Mouse (Mus musculus) myocyte (in vitro differentiated cells): Measurements from ENCODE around the gene Cacna1i.

Experiments
- CEBPB ChIP-seq: IDR thresholded peaks from 2 replicates; pipeline ENCODE4 v1.6.1; 2011; ENCODE audit warnings: mild to moderate bottlenecking, moderate library complexity; ENCODE audit not compliant: poor library complexity, insufficient read depth, severe bottlenecking
- E2F4 ChIP-seq: IDR thresholded peaks from one replicate; pipeline ENCODE4 v1.6.1; 2011; ENCODE audit warnings: mild to moderate bottlenecking, control low read depth, moderate library complexity; ENCODE audit not compliant: insufficient read depth
- MAX ChIP-seq: IDR thresholded peaks from one replicate; pipeline ENCODE4 v1.6.1; 2011; ENCODE audit warnings: low read depth, mild to moderate bottlenecking, control low read depth
- MYOD1 ChIP-seq, 3 experiments: IDR thresholded peaks; one replicate each; pipeline ENCODE4 v1.6.1; 2011; ENCODE audit warnings: control low read depth in 2 of 3, low read depth in 2 of 3, mild to moderate bottlenecking in 2 of 3, moderate library complexity in 1 of 3; ENCODE audit not compliant: insufficient read length in 2 of 3, control insufficient read depth in 1 of 3
- MYOG ChIP-seq, 3 experiments: IDR thresholded peaks; one replicate each; pipeline ENCODE4 v1.6.1; 2011; ENCODE audit warnings: control low read depth in 2 of 3, low read depth in 2 of 3, mild to moderate bottlenecking in 2 of 3; ENCODE audit not compliant: insufficient read length in 2 of 3, control insufficient read depth in 1 of 3, insufficient read depth in 1 of 3
- POLR2A ChIP-seq: IDR thresholded peaks from one replicate; pipeline ENCODE4 v1.6.1; 2011; ENCODE audit warnings: low read depth, mild to moderate bottlenecking, control low read depth, moderate library complexity; ENCODE audit not compliant: insufficient read length
- POLR2AphosphoS2 ChIP-seq: IDR thresholded peaks from one replicate; pipeline ENCODE4 v1.6.1; 2011; ENCODE audit warnings: low read depth, control low read depth; ENCODE audit not compliant: insufficient read length
- REST ChIP-seq: IDR thresholded peaks from one replicate; pipeline ENCODE4 v1.6.1; 2011; ENCODE audit warnings: mild to moderate bottlenecking, control low read depth, moderate library complexity; ENCODE audit not compliant: insufficient read depth, insufficient read length
- SRF ChIP-seq: IDR thresholded peaks from one replicate; pipeline ENCODE4 v1.6.1; 2011; ENCODE audit warnings: low read depth; ENCODE audit not compliant: control insufficient read depth, insufficient read length
- TCF12 ChIP-seq: IDR thresholded peaks from one replicate; pipeline ENCODE4 v1.6.1; 2011; ENCODE audit warnings: mild to moderate bottlenecking, control low read depth; ENCODE audit not compliant: poor library complexity, insufficient read depth, severe bottlenecking
- USF1 ChIP-seq: IDR thresholded peaks from one replicate; pipeline ENCODE4 v1.6.1; 2011; ENCODE audit warnings: low read depth, mild to moderate bottlenecking, control low read depth, moderate library complexity

DNA sequence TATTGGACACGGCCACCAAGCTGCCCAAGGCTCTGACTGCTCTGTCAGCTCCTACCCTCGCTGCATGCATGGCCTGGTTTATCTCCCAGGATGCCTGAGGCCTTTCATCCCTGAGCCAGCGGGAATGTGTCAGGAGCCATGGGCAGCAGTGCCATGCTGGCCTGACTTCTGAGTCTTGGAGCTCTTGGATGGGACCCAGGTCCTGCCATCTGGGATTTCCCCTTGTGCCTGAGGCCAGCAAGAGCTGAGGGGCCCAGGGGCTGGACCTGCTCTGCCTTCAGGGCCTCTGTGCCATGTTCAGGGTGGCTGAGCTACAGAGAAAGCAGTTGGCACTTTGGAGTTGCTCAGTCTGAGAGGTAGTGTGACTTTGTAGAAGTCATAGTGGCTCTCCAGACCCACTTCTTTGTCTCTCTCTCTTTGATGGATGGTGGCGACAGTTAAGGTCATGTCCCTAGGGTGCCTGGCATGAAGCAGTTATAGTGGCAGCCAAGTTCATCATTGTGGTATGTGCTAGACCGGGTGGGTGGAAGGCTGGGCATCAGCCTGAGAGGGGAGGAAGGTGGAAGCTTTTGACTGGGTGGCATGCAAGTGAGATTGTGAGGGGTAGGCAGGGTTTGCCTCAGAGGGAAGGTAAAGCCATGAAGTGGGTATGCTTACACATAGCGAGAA lies 30.1 kb downstream of the Cacna1i start:
- no peak for TF ChIP-seq POLR2A
- TF ChIP-seq POLR2AphosphoS2 = no peak
- no peak for TF ChIP-seq USF1
- no peak for TF ChIP-seq TCF12
- TF ChIP-seq MAX = no peak
- TF ChIP-seq SRF = no peak
- no peak for TF ChIP-seq E2F4
- TF ChIP-seq MYOG (IDR thresholded peaks at IDR 0.05; ENCODE audit: control insufficient read depth in 1 of 3, insufficient read depth in 1 of 3, insufficient read length in 2 of 3, low read depth in 2 of 3) = no peak
- no peak for TF ChIP-seq CEBPB
- TF ChIP-seq MYOD1 (IDR thresholded peaks at IDR 0.05; ENCODE audit: control insufficient read depth in 1 of 3, insufficient read length in 2 of 3, low read depth in 2 of 3) = no peak
- no peak for TF ChIP-seq REST
